ENCODE assay signal across 28 mouse cellular contexts in the genomic region with DNA sequence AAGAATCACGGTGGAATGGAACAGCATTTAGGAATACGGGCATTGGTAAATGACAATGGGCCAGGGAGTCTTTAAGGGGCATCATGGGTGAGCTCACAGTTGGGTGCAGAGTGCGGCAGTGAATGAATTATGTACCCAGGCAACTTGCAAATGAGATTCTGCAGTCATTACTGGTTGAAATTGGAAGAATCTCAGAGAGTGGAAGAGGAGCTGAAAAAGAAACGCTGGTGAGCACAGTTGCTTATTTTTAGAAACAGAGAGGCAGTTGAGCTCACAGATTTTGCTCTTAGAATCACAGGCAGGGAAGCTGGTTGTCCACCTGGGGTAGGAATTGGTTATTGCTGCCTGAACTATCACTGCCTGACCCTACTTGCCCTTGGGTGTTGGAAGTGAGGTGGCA.
DNase-seq lines count a peak whose midpoint lies in the region; ATAC-seq and TF ChIP-seq lines count a peak whose summit lies in the region.
"Had no signal": no experiment of that assay in that cellular context is flagged by ENCODE, and none has a peak within 500 bp of the region (broad histone marks: within the 10 kb centered on the region; RNA-seq: fewer than 3 reads in every experiment).

No protein-coding gene starts in this region.

- no peak overlapping the region for H3K4me2 ChIP-seq in midbrain, postnatal 0 days (ENCODE audit: low read depth, low read length, poor library complexity, severe bottlenecking)
- H3K4me2 ChIP-seq: embryonic facial prominence, embryonic 12.5 days; heart, embryonic 15.5 days; kidney, embryonic 15.5 days; liver, embryonic 15.5 days; lung, embryonic 15.5 days; neural tube, embryonic 12.5 days had no signal

- peaks cover 4% of the 10 kb centered on the region; the same call in 1 of the 2 replicates for H3K4me1 ChIP-seq in midbrain, postnatal 0 days (ENCODE audit: insufficient read depth, low read length)
- H3K4me1 ChIP-seq: embryonic facial prominence, embryonic 12.5 days; kidney, embryonic 15.5 days; limb, embryonic 10.5 days; liver, embryonic 15.5 days; neural tube, embryonic 12.5 days had no signal

- intact Hi-C loops in left cerebral cortex, postnatal 4 days (cut with DNase I) = no loop called here

- no peak overlapping the region for H3K4me3 ChIP-seq in midbrain, postnatal 0 days (ENCODE audit: low read depth, low read length)
- H3K4me3 ChIP-seq: embryonic facial prominence, embryonic 12.5 days; heart, embryonic 15.5 days; kidney, embryonic 15.5 days; limb, embryonic 10.5 days; liver, embryonic 15.5 days; lung, embryonic 15.5 days; neural tube, embryonic 12.5 days had no signal

- 32% methylated on average over 4 of the region's 4 CpGs for WGBS in midbrain, postnatal 0 days

- no peaks in the 10 kb centered on the region for H3K36me3 ChIP-seq in midbrain, postnatal 0 days (ENCODE audit: insufficient read depth, low read length)
- H3K36me3 ChIP-seq: embryonic facial prominence, embryonic 12.5 days; heart, embryonic 15.5 days; kidney, embryonic 15.5 days; limb, embryonic 10.5 days; liver, embryonic 15.5 days; lung, embryonic 15.5 days; neural tube, embryonic 12.5 days had no signal

- TF ChIP-seq CTCF in midbrain, postnatal 0 days (IDR thresholded peaks at IDR 0.05) = no peak

- H3K27ac ChIP-seq in midbrain, postnatal 0 days (ENCODE audit: low read depth, low read length) = no peak overlapping the region
- H3K27ac ChIP-seq: embryonic facial prominence, embryonic 12.5 days; heart, embryonic 15.5 days; kidney, embryonic 15.5 days; limb, embryonic 10.5 days; liver, embryonic 15.5 days; lung, embryonic 15.5 days; neural tube, embryonic 12.5 days had no signal

- H3K9ac ChIP-seq in midbrain, postnatal 0 days (replicated peaks; ENCODE audit: low read length, poor library complexity, severe bottlenecking) = no peak overlapping the region
- H3K9ac ChIP-seq: embryonic facial prominence, embryonic 12.5 days; heart, embryonic 15.5 days; kidney, embryonic 15.5 days; liver, embryonic 15.5 days; lung, embryonic 15.5 days; neural tube, embryonic 12.5 days had no signal

- no peaks in the 10 kb centered on the region for H3K27me3 ChIP-seq in midbrain, postnatal 0 days (ENCODE audit: insufficient read depth, low read length)
- H3K27me3 ChIP-seq: embryonic facial prominence, embryonic 12.5 days; heart, embryonic 15.5 days; kidney, embryonic 15.5 days; liver, embryonic 15.5 days; lung, embryonic 15.5 days; neural tube, embryonic 12.5 days had no signal

- no peaks in the 10 kb centered on the region for H3K9me3 ChIP-seq in midbrain, postnatal 0 days (ENCODE audit: low read length)
- H3K9me3 ChIP-seq: embryonic facial prominence, embryonic 12.5 days; heart, embryonic 15.5 days; kidney, embryonic 15.5 days; limb, embryonic 10.5 days; liver, embryonic 15.5 days; lung, embryonic 15.5 days; neural tube, embryonic 12.5 days had no signal

- ATAC-seq in midbrain, postnatal 0 days (ENCODE audit: low FRiP score) = no peak
- ATAC-seq: CD4-positive, CD25-positive, alpha-beta regulatory T cell, adult 4 months; hindbrain, embryonic 16.5 days; intestine, embryonic 16.5 days had no signal

- peak; percentile 24 to 45 for DNase-seq in frontal cortex, postnatal 36 days (ENCODE audit: low spot score in 2 of 2)
- no peak for DNase-seq in frontal cortex, postnatal 14 days (ENCODE audit: low spot score in 2 of 2)
- peak; percentile 25 for DNase-seq in left cerebral cortex, adult 11 months (ENCODE audit: low spot score)
- no peak for DNase-seq in left cerebral cortex, postnatal 4 days
- peak; percentile 23 to 44 for DNase-seq in left cerebral cortex, adult 9 months (ENCODE audit: low spot score in 2 of 2)
- DNase-seq in right cerebral cortex, postnatal 25 days = peak; percentile 33
- DNase-seq in midbrain, postnatal 0 days (ENCODE audit: low spot score) = no peak
- DNase-seq in T-cell, adult 2 months (ENCODE audit: low spot score) = no peak
- DNase-seq: adrenal gland, postnatal 36 days; cerebellum, adult 11-12 months; cerebellum, postnatal 14 days; gastrocnemius, postnatal 25 days; kidney, postnatal 36 days; liver; lung, postnatal 4 days; midbrain, embryonic 14.5 days; thymus, adult 18-20 months; thymus, postnatal 36 days had no signal

Comparison
In these comparisons a context has a peak if more than half of its experiments do, and no peak if none do; other contexts are left out.
1. DNase-seq: peak in frontal cortex, postnatal 36 days (2 of 2), left cerebral cortex, adult 11 months (single experiment), left cerebral cortex, adult 9 months (2 of 2) and right cerebral cortex, postnatal 25 days (single experiment); none in frontal cortex, postnatal 14 days (0 of 2), left cerebral cortex, postnatal 4 days (single experiment), midbrain, postnatal 0 days (single experiment) and T-cell, adult 2 months (single experiment).